Mouse (Mus musculus) macrophage (primary cell): Measurements from ENCODE around the gene Mcpt1. TPM values are rescaled to one million over a fixed set of nuclear protein-coding genes. Genes with fewer than 3 reads are reported as not detected.
"Not testable (repeated sequence)": the region's sequence is repeated elsewhere in the genome, so short reads cannot be mapped to it uniquely, and the experiment has no call there.

Experiments
- H3K27ac ChIP-seq: fragments of 350-480 bp; formaldehyde crosslinking; 2 replicates; pipeline ENCODE4 v1.9.0; 2021
- H3K36me3 ChIP-seq: fragments of 350-480 bp; formaldehyde crosslinking; 2 replicates; pipeline ENCODE4 v1.9.0; 2021; ENCODE audit errors: inconsistent target
- H3K4me3 ChIP-seq: fragments of 350-480 bp; formaldehyde crosslinking; 2 replicates; pipeline ENCODE4 v1.9.0; 2021; ENCODE audit errors: inconsistent target
- H3K79me2 ChIP-seq: fragments of 350-480 bp; formaldehyde crosslinking; 2 replicates; pipeline ENCODE4 v1.9.0; 2021; ENCODE audit errors: inconsistent target
- WGBS: methylation state at CpG from one replicate; pipeline ENCODE4 v1.1.7; 2026; ENCODE audit warnings: inconsistent platforms; ENCODE audit not compliant: missing documents; 5-methylcytosine and 5-hydroxymethylcytosine counted together
- polyA plus RNA-seq: library from polyadenylated mRNA; stranded (reverse); fragments of 250-400 nt; gene quantifications from 3 replicates; pipeline ENCODE4 v1.2.4, GENCODE M21; 2018; ENCODE audit warnings: inconsistent platforms
- total RNA-seq, 78 experiments: library from RNA; depleted of rRNA; stranded (reverse); fragments of 250-400 nt; gene quantifications; 1 replicate in 9 of 78; 2 replicates in 24 of 78; 3 replicates in 43 of 78; 4 replicates in 2 of 78; pipeline ENCODE4 v1.2.4; 2018; ENCODE audit warnings: inconsistent platforms in 56 of 78

Gene Mcpt1
- not detected for total RNA-seq (2018; cell fraction: chromatin; rRNA removed)
- not detected for total RNA-seq (2018; cell fraction: cytosol; rRNA removed)
- total RNA-seq (2018; cell fraction: nucleus; rRNA removed): not detected
- not detected in 3 replicates for polyA plus RNA-seq

- WGBS: 75% methylated on average over 3 of the region's 3 CpGs
- not testable (repeated sequence) for H3K36me3 ChIP-seq, H3K79me2 ChIP-seq, H3K27ac ChIP-seq, H3K4me3 ChIP-seq
These were observed at the start of gene Mcpt1 for GRCm38 (mm10) chr14:56017671-56018070. Mcpt1 (plus strand) TSS chr14:56017971.

GRCm38 (mm10) chr14:55987464-55987863 is 30.3 kb upstream of the Mcpt1 start:
- not testable (repeated sequence) for H3K4me3 ChIP-seq, H3K27ac ChIP-seq, H3K79me2 ChIP-seq, H3K36me3 ChIP-seq
- 82% methylated on average over 1 of the region's 3 CpGs for WGBS

GRCm38 (mm10) chr14:56013147-56013546 is 4.6 kb upstream of the Mcpt1 start:
- WGBS: 92% methylated on average over 3 of the region's 3 CpGs
- no peaks in the 10 kb centered on the region for H3K36me3 ChIP-seq

GRCm38 (mm10) chr14:56013924-56014323 is 3.8 kb upstream of the Mcpt1 start:
- no peaks in the 10 kb centered on the region for H3K36me3 ChIP-seq
- H3K79me2 ChIP-seq: no peaks in the 10 kb centered on the region
- H3K27ac ChIP-seq: no peak overlapping the region
- WGBS: 54% methylated on average over 2 of the region's 2 CpGs
- H3K4me3 ChIP-seq: no peak overlapping the region

More at GRCm38 (mm10) chr14:56013147-56013546, 4.6 kb upstream of the Mcpt1 start:
- H3K27ac ChIP-seq: no peak overlapping the region
- no peak overlapping the region for H3K4me3 ChIP-seq
- no peaks in the 10 kb centered on the region for H3K79me2 ChIP-seq

GRCm38 (mm10) chr14:56019446-56019845 is 1.7 kb downstream of the Mcpt1 start:
- no peaks in the 10 kb centered on the region for H3K36me3 ChIP-seq
- H3K4me3 ChIP-seq: no peak overlapping the region
- H3K79me2 ChIP-seq: no peaks in the 10 kb centered on the region
- WGBS: 14% methylated on average over 1 of the region's 1 CpGs
- H3K27ac ChIP-seq: no peak overlapping the region

GRCm38 (mm10) chr14:56021305-56021704 is 3.5 kb downstream of the Mcpt1 start:
- not testable (repeated sequence) for H3K4me3 ChIP-seq, H3K79me2 ChIP-seq, H3K36me3 ChIP-seq, H3K27ac ChIP-seq
- 81% methylated on average over 2 of the region's 4 CpGs for WGBS

GRCm38 (mm10) chr14:56030395-56030794 is 12.6 kb downstream of the Mcpt1 start, which contains the start of gene Mcpt9:
Mcpt9 (minus strand) TSS chr14:56030495.
- H3K36me3 ChIP-seq, H3K4me3 ChIP-seq, H3K79me2 ChIP-seq, H3K27ac ChIP-seq: not testable (repeated sequence)
- 83% methylated on average over 1 of the region's 3 CpGs for WGBS

- Histone ChIP-seq H3K36me3 (no peaks in the 10 kb centered on the region), H3K27ac (no peak overlapping the region), H3K4me3 (no peak overlapping the region), H3K79me2 (no peaks in the 10 kb centered on the region)
- 17% methylated on average over 2 of the region's 2 CpGs for WGBS
These were observed 16.7 kb downstream of the Mcpt1 start for GRCm38 (mm10) chr14:56034433-56034832.

GRCm38 (mm10) chr14:56041792-56042191 is 24.0 kb downstream of the Mcpt1 start, which contains the start of gene Mcpt2:
Mcpt2 (plus strand) TSS chr14:56042041.
- not testable (repeated sequence) for H3K36me3 ChIP-seq, H3K79me2 ChIP-seq
- whole genome bisulfite sequencing: 80% methylated on average over 1 of the region's 1 CpGs

GRCm38 (mm10) chr14:56055408-56055807 is 37.6 kb downstream of the Mcpt1 start:
- Histone ChIP-seq H3K27ac (no peak overlapping the region), H3K36me3 (no peaks in the 10 kb centered on the region), H3K4me3 (no peak overlapping the region), H3K79me2 (no peaks in the 10 kb centered on the region)
- WGBS: 35% methylated on average over 3 of the region's 3 CpGs

More at GRCm38 (mm10) chr14:56041792-56042191, 24.0 kb downstream of the Mcpt1 start, which contains the start of gene Mcpt2:
- not testable (repeated sequence) for H3K4me3 ChIP-seq, H3K27ac ChIP-seq

- Histone ChIP-seq H3K79me2 (no peaks in the 10 kb centered on the region), H3K27ac (no peak overlapping the region)
- 89% methylated on average over 4 of the region's 4 CpGs for WGBS
These were observed 40.0 kb downstream of the Mcpt1 start for GRCm38 (mm10) chr14:56057722-56058121.

GRCm38 (mm10) chr14:56062213-56062612 is 44.4 kb downstream of the Mcpt1 start, which contains the start of gene Mcpt4:
Mcpt4 (minus strand) TSS chr14:56062313.
- H3K36me3 ChIP-seq, H3K4me3 ChIP-seq, H3K27ac ChIP-seq, H3K79me2 ChIP-seq: not testable (repeated sequence)
- WGBS: 69% methylated on average over 3 of the region's 3 CpGs

More at GRCm38 (mm10) chr14:56057722-56058121, 40.0 kb downstream of the Mcpt1 start:
- Histone ChIP-seq H3K4me3 (no peak overlapping the region), H3K36me3 (no peaks in the 10 kb centered on the region)

Other genes starting within 250 kb of the Mcpt1 start
- 0.04 to 0.07 TPM in 2 of 3 replicates, not detected in the other for gene Adcy4, start 233.9 kb upstream of the Mcpt1 start, polyA plus RNA-seq
- 11.7 to 24.6 TPM (median 17.7 TPM) in 3 replicates for gene Ripk3, start 229.1 kb upstream of the Mcpt1 start, polyA plus RNA-seq
- not detected in 3 replicates for gene Nfatc4, start 194.8 kb upstream of the Mcpt1 start, polyA plus RNA-seq
- gene Nynrin, start 164.0 kb upstream of the Mcpt1 start, polyA plus RNA-seq: 0.69 to 1.1 TPM (median 0.70 TPM) in 3 replicates
- not detected in 3 replicates for gene Cbln3, start 133.6 kb upstream of the Mcpt1 start, polyA plus RNA-seq
- 7.7 to 19.3 TPM (median 13.1 TPM) in 3 replicates for gene Khnyn, start 133.0 kb upstream of the Mcpt1 start, polyA plus RNA-seq
- 1.5 to 3.1 TPM (median 2.0 TPM) in 3 replicates for gene Sdr39u1, start 117.7 kb upstream of the Mcpt1 start, polyA plus RNA-seq
- not detected in 3 replicates for gene Cma1, start 73.3 kb upstream of the Mcpt1 start, polyA plus RNA-seq
- not detected in 3 replicates for gene Cma2, start 67.0 kb upstream of the Mcpt1 start, polyA plus RNA-seq
- not detected in 3 replicates for gene Mcpt9, start 12.5 kb downstream of the Mcpt1 start, polyA plus RNA-seq
- gene Mcpt2, start 24.1 kb downstream of the Mcpt1 start, polyA plus RNA-seq: not detected in 3 replicates
- gene Mcpt4, start 44.3 kb downstream of the Mcpt1 start, polyA plus RNA-seq: not detected in 3 replicates
- 0.23 TPM in 1 of 3 replicates, not detected in the others for gene Mcpt8, start 67.3 kb downstream of the Mcpt1 start, polyA plus RNA-seq
- 0.37 to 1.1 TPM in 2 of 3 replicates, not detected in the other for gene Ctsg, start 84.6 kb downstream of the Mcpt1 start, polyA plus RNA-seq
- not detected in 3 replicates for gene Gzme, start 102.7 kb downstream of the Mcpt1 start, polyA plus RNA-seq
- gene Gzmd, start 114.6 kb downstream of the Mcpt1 start, polyA plus RNA-seq: not detected in 3 replicates
- gene Gzmg, start 141.6 kb downstream of the Mcpt1 start, polyA plus RNA-seq: not detected in 3 replicates
- not detected in 3 replicates for gene Gzmn, start 156.6 kb downstream of the Mcpt1 start, polyA plus RNA-seq
- gene Gzmf, start 193.4 kb downstream of the Mcpt1 start, polyA plus RNA-seq: not detected in 3 replicates
- not detected in 3 replicates for gene Gzmc, start 216.7 kb downstream of the Mcpt1 start, polyA plus RNA-seq
- 0.16 TPM in 1 of 3 replicates, not detected in the others for gene Gzmb, start 244.3 kb downstream of the Mcpt1 start, polyA plus RNA-seq